Mouse (Mus musculus): Measurements from ENCODE around the gene Spdye4c. TPM values are rescaled to one million over a fixed set of nuclear protein-coding genes. Genes with fewer than 3 reads are reported as not detected.

Gene Spdye4c
- not detected in 4 replicates for total RNA-seq (2023)

DNA sequence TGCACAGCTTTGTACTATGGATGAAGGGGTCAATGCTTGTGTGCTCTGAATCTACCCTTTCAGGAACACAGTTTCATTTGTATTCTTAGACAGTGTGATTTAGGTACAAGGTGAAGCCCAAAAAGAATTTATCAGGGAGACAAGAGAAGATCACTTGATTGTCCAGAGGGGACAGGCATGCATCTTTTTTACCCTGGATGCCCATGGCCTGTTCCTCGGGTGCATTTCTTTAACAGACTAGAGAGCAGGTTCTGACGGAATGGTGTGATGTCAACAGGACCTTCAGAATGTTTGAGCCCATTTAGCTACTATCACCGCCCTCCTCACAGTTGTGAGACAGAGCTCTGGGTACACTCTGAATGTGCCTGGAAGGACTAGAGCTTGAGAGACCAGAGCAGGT lies at the start of gene Spdye4c:
Gene Spdye4c, plus strand, starts transcription at position 301 of the 400 bp plus-strand sequence.

Other genes with a start within 250 kb of the Spdye4c start
- 118 to 130 TPM (median 127 TPM) in 4 replicates for gene Anapc1, start 96.2 kb downstream of the Spdye4c start, total RNA-seq (2023)
- gene Mertk, start 107.7 kb downstream of the Spdye4c start, total RNA-seq (2023), result 0.79 to 1.2 TPM (median 0.94 TPM) in 4 replicates
- gene Tmem87b, start 226.9 kb downstream of the Spdye4c start, total RNA-seq (2023), result 38.0 to 46.5 TPM (median 45.1 TPM) in 4 replicates

Data from B cell, adult 62 days (primary cell).